Mouse (Mus musculus) stomach, embryonic 16.5 days (tissue): Measurements from ENCODE around the gene Lef1. TPM values are rescaled to one million over a fixed set of nuclear protein-coding genes. Genes with fewer than 3 reads are reported as not detected.

Experiments used
- ATAC-seq: fragments of 200-750 bp; cut with Nextera tagmentation; 2 replicates; pipeline ENCODE4 v1.8.0; 2017; ENCODE audit warnings: moderate number of reproducible peaks, moderate TSS enrichment; ENCODE audit not compliant: insufficient read depth, low FRiP score
- H3K27ac ChIP-seq: fragments of 300-500 bp; sonication (generic); 2 replicates; pipeline ENCODE4 v1.5.1; 2014; ENCODE audit warnings: low read length
- H3K27me3 ChIP-seq: fragments of 300-500 bp; sonication (generic); 2 replicates; pipeline ENCODE4 v1.6.1; 2014; ENCODE audit warnings: low read length, control low read depth, mixed read lengths; ENCODE audit not compliant: control insufficient read depth, insufficient read depth
- H3K36me3 ChIP-seq: fragments of 300-500 bp; sonication (generic); 2 replicates; pipeline ENCODE4 v1.6.1; 2014; ENCODE audit warnings: low read length; ENCODE audit not compliant: control insufficient read depth, insufficient read depth
- H3K4me1 ChIP-seq: fragments of 300-500 bp; sonication (generic); 2 replicates; pipeline ENCODE4 v1.6.1; 2014; ENCODE audit warnings: low read length, control low read depth, mixed read lengths; ENCODE audit not compliant: control insufficient read depth, insufficient read depth
- H3K4me2 ChIP-seq: fragments of 300-500 bp; sonication (generic); 2 replicates; pipeline ENCODE4 v1.6.1; 2014; ENCODE audit warnings: low read depth, low read length, mixed read lengths
- H3K4me3 ChIP-seq: fragments of 300-500 bp; sonication (generic); replicated peaks from 2 replicates; pipeline ENCODE4 v1.5.1; 2014; ENCODE audit warnings: mild to moderate bottlenecking, low read length
- H3K9ac ChIP-seq: fragments of 300-500 bp; sonication (generic); 2 replicates; pipeline ENCODE4 v1.6.1; 2014; ENCODE audit warnings: low read length
- H3K9me3 ChIP-seq: fragments of 300-500 bp; sonication (generic); replicated peaks from 2 replicates; pipeline ENCODE4 v1.6.1; 2016; ENCODE audit warnings: low read length, control low read depth; ENCODE audit not compliant: control insufficient read depth
- WGBS: fragments of 180-500 bp; shearing (Covaris S2); extraction: QIAGEN DNeasy Blood & Tissue Kit; methylation state at CpG from one replicate; pipeline ENCODE4 v1.1.7; 2014; 5-methylcytosine and 5-hydroxymethylcytosine counted together
- polyA plus RNA-seq: library from polyadenylated mRNA; unstranded; fragments of >200 nt; fragmentation: Nextera tagmentation; extraction: Ambion mirVana; gene quantifications from 2 replicates; pipeline ENCODE4 v1.2.1, GENCODE M21; 2015

The Lef1 gene
- polyA plus RNA-seq, 1 experiment from 2014 or later = 0.98 TPM

GRCm38 (mm10) chr3:131152921-131153320 lies 42.6 kb downstream of the Lef1 start:
- Histone ChIP-seq H3K27ac (no peak overlapping the region), H3K9me3 (no peaks in the 10 kb centered on the region), H3K4me3 (no peak overlapping the region), H3K9ac (no peak overlapping the region), H3K4me2 (no peak overlapping the region), H3K36me3 (no peaks in the 10 kb centered on the region), H3K27me3 (no peaks in the 10 kb centered on the region), H3K4me1 (no peaks in the 10 kb centered on the region; the same call in 1 of the 2 replicates)
- WGBS = 94% methylated on average over 4 of the region's 4 CpGs
- ATAC-seq = no peak

GRCm38 (mm10) chr3:131153896-131154295 lies 43.6 kb downstream of the Lef1 start:
- whole genome bisulfite sequencing = 81% methylated on average over 4 of the region's 4 CpGs
- Histone ChIP-seq H3K4me1 (no peaks in the 10 kb centered on the region; the same call in 1 of the 2 replicates), H3K9me3 (no peaks in the 10 kb centered on the region), H3K36me3 (no peaks in the 10 kb centered on the region), H3K9ac (no peak overlapping the region), H3K4me2 (no peak overlapping the region), H3K27ac (no peak overlapping the region), H3K4me3 (no peak overlapping the region), H3K27me3 (no peaks in the 10 kb centered on the region)
- ATAC-seq = no peak

DNA sequence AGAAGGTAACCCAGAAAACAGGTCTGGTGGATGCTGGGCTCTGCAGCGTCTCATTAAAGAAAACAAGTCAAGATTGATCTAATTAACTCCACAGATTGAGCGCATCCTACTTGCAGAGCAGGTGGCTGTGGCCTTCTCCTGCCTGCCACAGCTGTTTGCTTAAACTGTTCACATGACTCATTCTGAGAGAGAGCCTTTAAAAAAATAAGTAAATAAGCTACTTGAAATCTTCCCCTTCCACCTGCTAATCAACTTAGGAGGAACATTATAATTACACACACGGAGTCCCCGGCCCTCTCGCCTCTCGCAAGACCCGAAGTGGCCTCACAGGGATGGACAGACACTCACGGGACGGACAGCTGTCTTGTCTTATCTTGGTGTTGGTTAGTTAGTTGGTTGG lies 44.3 kb downstream of the Lef1 start:
- no peaks in the 10 kb centered on the region for H3K9me3 ChIP-seq
- H3K27me3 ChIP-seq = no peaks in the 10 kb centered on the region
- no peak overlapping the region for H3K27ac ChIP-seq
- no peak overlapping the region for H3K9ac ChIP-seq
- no peaks in the 10 kb centered on the region; the same call in 1 of the 2 replicates for H3K4me1 ChIP-seq
- no peak overlapping the region for H3K4me2 ChIP-seq
- H3K4me3 ChIP-seq = no peak overlapping the region
- no peaks in the 10 kb centered on the region for H3K36me3 ChIP-seq
- 72% methylated on average over 9 of the region's 9 CpGs for WGBS
- ATAC-seq = no peak

- no peak overlapping the region for H3K9ac ChIP-seq
- H3K9me3 ChIP-seq = no peaks in the 10 kb centered on the region
- no peak overlapping the region for H3K27ac ChIP-seq
- no peaks in the 10 kb centered on the region for H3K27me3 ChIP-seq
- 73% methylated on average over 7 of the region's 7 CpGs for WGBS
- no peak for ATAC-seq
- H3K4me2 ChIP-seq = no peak overlapping the region
- no peak overlapping the region for H3K4me3 ChIP-seq
- H3K36me3 ChIP-seq = no peaks in the 10 kb centered on the region
- H3K4me1 ChIP-seq = no peaks in the 10 kb centered on the region; the same call in 1 of the 2 replicates
These were observed 44.8 kb downstream of the Lef1 start for GRCm38 (mm10) chr3:131155066-131155465.

DNA sequence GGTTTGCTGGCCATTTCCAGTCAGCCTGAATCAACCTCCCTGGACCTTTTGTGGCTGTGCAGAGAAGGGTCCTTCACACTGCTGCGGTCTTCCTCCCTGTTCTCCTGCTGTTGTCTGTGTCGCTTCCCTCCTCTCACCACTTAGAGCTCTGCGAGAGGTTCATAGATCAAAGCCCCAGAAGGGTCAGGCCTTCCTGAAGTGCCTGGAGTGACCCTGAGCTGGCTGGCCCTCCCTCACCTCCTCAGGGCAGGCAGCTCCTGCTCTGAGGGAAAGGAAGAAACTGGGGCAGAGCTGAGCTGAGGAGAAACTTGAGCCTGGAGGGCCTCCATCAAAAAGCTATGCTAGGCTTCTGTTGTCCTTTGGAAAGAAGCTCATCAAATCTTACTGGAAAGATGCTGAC lies 45.4 kb downstream of the Lef1 start:
- Histone ChIP-seq H3K4me3 (no peak overlapping the region), H3K36me3 (no peaks in the 10 kb centered on the region), H3K27me3 (no peaks in the 10 kb centered on the region), H3K4me2 (no peak overlapping the region), H3K27ac (no peak overlapping the region), H3K9ac (no peak overlapping the region), H3K4me1 (no peaks in the 10 kb centered on the region; the same call in 1 of the 2 replicates), H3K9me3 (no peaks in the 10 kb centered on the region)
- ATAC-seq = no peak
- WGBS = 61% methylated on average over 3 of the region's 3 CpGs

DNA sequence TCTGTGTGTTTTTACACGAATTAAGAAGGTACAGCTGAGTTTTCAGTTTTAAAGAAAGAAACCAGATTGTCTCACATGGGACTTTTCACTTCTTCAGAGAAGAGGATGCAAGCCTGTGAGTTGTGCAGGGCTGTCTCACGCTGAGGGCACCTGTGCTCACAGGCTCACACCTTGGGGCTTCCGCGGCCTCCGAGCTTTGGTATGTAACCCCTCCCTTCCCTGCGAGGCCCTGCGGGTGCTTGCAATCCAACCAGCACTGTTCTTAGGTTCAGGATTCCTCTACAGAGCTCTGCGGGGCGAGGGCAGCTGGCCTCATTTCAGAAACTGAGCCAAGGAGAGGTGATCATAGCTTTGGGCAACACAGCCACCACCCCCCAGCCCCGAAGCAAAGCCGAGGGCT lies 46.1 kb downstream of the Lef1 start:
- Histone ChIP-seq H3K4me3 (no peak overlapping the region), H3K4me1 (no peaks in the 10 kb centered on the region; the same call in 1 of the 2 replicates), H3K27me3 (no peaks in the 10 kb centered on the region), H3K36me3 (no peaks in the 10 kb centered on the region), H3K9ac (0 out of 2 replicates have a peak overlapping the region, but pooled peaks have one; percentile 17), H3K27ac (no peak overlapping the region), H3K4me2 (no peak overlapping the region), H3K9me3 (no peaks in the 10 kb centered on the region)
- 24% methylated on average over 11 of the region's 11 CpGs for WGBS
- peak; percentile 47; the same call in 1 of the 2 replicates for ATAC-seq

GRCm38 (mm10) chr3:131157471-131157870 lies 47.2 kb downstream of the Lef1 start:
- Histone ChIP-seq H3K4me1 (no peaks in the 10 kb centered on the region; the same call in 1 of the 2 replicates), H3K9me3 (no peaks in the 10 kb centered on the region), H3K36me3 (no peaks in the 10 kb centered on the region), H3K4me3 (no peak overlapping the region), H3K27ac (no peak overlapping the region), H3K27me3 (no peaks in the 10 kb centered on the region), H3K9ac (no peak overlapping the region), H3K4me2 (no peak overlapping the region)
- ATAC-seq = no peak
- 42% methylated on average over 7 of the region's 7 CpGs for WGBS

DNA sequence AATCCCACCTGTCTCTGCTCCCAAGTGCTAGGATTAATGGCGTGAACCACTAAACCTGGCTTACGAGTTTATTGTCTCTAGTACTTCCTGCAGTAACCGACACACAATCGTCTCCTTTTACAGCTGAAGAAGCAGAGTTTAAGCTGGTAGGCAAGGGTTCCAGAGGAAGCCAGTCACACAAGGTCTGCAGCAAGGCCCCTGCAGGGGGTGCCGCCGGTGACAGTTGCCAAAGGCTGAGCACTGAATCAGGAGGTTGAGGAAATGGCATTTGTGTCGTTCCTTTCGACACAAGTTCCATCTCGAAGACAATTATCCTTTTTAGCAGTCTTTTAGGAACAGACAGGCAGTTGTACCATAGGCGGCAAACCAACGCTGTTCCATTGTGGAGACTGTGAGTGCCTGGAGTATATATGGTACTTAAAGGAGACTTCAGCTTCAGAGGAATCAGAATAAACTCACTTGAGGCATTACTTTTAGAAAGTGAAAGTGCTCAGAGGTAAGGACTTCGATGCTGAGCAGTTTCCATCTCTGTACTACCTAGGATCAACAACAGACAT lies 49.0 kb downstream of the Lef1 start:
- H3K4me2 ChIP-seq = no peak overlapping the region
- H3K36me3 ChIP-seq = no peaks in the 10 kb centered on the region
- H3K9me3 ChIP-seq = no peaks in the 10 kb centered on the region
- H3K4me1 ChIP-seq = no peaks in the 10 kb centered on the region; the same call in 1 of the 2 replicates
- no peak overlapping the region for H3K4me3 ChIP-seq
- H3K27me3 ChIP-seq = no peaks in the 10 kb centered on the region
- 67% methylated on average over 12 of the region's 12 CpGs for WGBS
- ATAC-seq = no peak
- no peak overlapping the region for H3K9ac ChIP-seq
- no peak overlapping the region for H3K27ac ChIP-seq

DNA sequence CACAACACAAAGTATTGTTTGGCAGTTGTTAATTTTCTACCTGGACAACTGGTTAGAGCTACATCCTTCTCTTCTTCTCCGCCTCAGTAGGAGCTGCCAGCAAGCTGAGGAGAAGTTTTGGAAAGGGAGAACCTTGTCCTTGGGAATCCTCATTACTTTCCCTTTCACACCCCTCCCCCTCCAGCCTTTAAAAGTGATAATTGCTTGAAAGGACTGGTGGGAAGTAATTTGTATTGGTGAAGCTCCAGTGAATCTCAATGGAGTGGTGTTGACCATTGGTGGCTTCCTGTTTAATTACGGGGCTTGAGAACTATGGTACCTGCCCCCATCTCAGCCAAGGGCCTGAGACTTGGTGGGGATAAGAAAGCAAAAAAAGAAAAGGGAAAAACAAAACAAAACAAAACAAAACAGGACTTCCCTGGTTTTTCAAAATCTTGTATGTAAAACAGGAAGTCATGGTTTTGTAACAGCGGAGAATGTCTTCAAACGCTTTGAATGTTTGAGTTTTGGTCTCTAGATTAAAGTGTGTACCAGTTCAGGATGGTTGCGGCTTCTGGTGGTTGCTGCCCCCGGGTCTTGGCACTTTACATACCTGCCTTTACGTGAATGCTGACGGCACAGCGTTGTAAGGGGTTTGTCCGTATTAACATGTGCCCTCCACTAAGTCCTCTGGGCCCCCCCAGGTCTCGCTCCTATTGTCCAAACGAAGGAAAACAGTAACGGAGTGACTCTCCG lies 49.8 kb downstream of the Lef1 start:
- WGBS = 84% methylated on average over 14 of the region's 14 CpGs
- no peak for ATAC-seq
- H3K4me1 ChIP-seq = no peaks in the 10 kb centered on the region; the same call in 1 of the 2 replicates
- no peaks in the 10 kb centered on the region for H3K27me3 ChIP-seq
- H3K9me3 ChIP-seq = no peaks in the 10 kb centered on the region
- H3K4me2 ChIP-seq = no peak overlapping the region
- no peak overlapping the region for H3K27ac ChIP-seq
- no peak overlapping the region for H3K4me3 ChIP-seq
- no peaks in the 10 kb centered on the region for H3K36me3 ChIP-seq
- no peak overlapping the region for H3K9ac ChIP-seq
